Mouse (Mus musculus): Measurements from ENCODE around the gene U2af2. TPM values are rescaled to one million over a fixed set of nuclear protein-coding genes. Genes with fewer than 3 reads are reported as not detected.

The U2af2 gene
- polyA plus RNA-seq, 1 experiment from 2014 or later = 125 TPM

DNA sequence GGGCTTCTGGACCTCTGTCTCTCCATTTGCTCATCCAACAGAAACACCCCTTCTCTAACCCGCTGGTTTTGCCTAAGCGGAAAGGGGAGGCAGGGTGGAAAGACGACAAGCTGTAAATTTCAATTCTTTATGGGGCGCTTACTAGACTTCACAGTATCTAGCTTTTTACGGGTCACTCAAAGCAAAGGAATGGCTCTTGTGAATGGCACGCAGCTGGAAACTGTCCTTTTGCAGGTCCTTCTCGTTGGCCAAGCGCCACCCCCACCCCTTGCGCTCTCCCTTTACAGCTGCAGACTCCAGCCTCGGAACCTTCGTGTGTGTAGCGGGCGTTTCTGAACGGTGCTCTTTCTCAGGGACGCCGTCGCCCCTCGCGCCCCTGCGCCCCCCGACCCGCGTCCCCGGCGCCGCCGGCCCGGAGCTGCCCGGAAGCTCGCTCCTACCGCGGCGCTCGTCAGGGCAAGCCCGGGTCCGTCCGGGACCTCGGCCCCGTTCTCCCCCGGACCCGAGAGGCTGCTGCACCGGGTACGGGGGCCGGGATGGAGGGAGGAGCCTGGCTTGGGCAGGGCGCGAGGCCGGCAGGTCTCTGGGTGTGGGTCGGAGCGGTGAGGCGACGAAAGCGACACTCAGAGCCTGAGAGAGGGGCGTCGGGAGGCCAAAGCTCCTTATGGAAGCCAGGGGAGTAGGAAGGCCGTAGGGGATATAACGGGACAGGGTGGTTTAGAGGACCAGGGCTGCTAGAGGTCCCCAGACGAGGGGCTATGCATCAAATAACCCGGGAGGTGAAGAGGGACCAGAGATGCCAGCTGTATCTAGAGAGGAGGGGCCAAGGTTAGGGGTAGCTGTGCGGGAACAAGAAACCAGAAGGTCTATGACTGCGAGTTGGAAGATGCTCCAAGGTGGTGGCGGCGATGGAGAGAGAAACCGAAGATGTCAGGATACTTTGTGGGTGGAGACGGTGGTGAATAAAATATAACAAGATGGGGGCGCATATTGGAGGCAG, 10.4 kb upstream of the U2af2 start, which contains the start of gene Zfp580:
TSS of gene Zfp580 (plus strand) at position 346 of the 1,000 bp plus-strand sequence.
- Histone ChIP-seq H3K27ac (ENCODE audit: low read length) (peak within 1 kb of the TSS; percentile 41), H3K4me3 (replicated peaks; ENCODE audit: low read length) (peak within 1 kb of the TSS; percentile 67), H3K4me2 (ENCODE audit: low read length) (peak within 1 kb of the TSS; percentile 94), H3K9ac (replicated peaks; ENCODE audit: low read depth, low read length) (peak within 1 kb of the TSS; percentile 80), H3K9me3 (ENCODE audit: control insufficient read depth, low read length) (no peaks in the 10 kb centered on the region), H3K4me1 (replicated peaks; ENCODE audit: control insufficient read depth, insufficient read depth, low read length) (peaks cover 39% of the 10 kb centered on the region), H3K27me3 (replicated peaks; ENCODE audit: control insufficient read depth, insufficient read depth, low read length) (peaks cover 41% of the 10 kb centered on the region), H3K36me3 (ENCODE audit: control insufficient read depth, insufficient read depth) (no peaks in the 10 kb centered on the region)
- ATAC-seq = peak; percentile 83
- under 1% methylated on average over 63 of the region's 65 CpGs for WGBS

DNA sequence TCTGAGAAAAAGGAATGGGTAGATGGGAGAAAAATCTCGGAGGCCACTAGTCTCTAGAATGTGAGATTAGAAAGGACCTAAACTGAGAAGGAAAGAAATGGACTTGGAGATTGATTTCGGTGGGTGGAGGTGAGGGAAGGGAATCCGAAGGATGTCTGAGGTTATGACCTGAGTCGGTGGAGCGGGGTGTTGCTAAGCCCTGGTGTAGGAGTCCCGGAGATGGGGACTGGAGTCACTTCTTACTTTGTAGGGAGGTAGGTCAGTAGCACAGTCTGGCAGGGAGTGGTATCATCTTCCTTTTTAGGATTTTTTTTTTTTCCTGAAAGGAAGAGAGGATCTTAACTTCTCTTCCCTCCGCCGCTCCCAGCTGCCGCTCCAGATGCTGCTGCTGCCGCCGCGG, 9.5 kb upstream of the U2af2 start:
- peak overlapping the region; percentile 67 for H3K4me3 ChIP-seq (replicated peaks; ENCODE audit: low read length)
- no peak overlapping the region for H3K27ac ChIP-seq (ENCODE audit: low read length)
- 7% methylated on average over 6 of the region's 12 CpGs for WGBS
- ATAC-seq = no peak
- no peaks in the 10 kb centered on the region for H3K36me3 ChIP-seq (ENCODE audit: control insufficient read depth, insufficient read depth)
- no peaks in the 10 kb centered on the region for H3K9me3 ChIP-seq (ENCODE audit: control insufficient read depth, low read length)
- H3K27me3 ChIP-seq (replicated peaks; ENCODE audit: control insufficient read depth, insufficient read depth, low read length) = peaks cover 43% of the 10 kb centered on the region
- peaks cover 47% of the 10 kb centered on the region for H3K4me1 ChIP-seq (replicated peaks; ENCODE audit: control insufficient read depth, insufficient read depth, low read length)
- peak overlapping the region; percentile 94 for H3K4me2 ChIP-seq (ENCODE audit: low read length)
- peak overlapping the region; percentile 80 for H3K9ac ChIP-seq (replicated peaks; ENCODE audit: low read depth, low read length)

DNA sequence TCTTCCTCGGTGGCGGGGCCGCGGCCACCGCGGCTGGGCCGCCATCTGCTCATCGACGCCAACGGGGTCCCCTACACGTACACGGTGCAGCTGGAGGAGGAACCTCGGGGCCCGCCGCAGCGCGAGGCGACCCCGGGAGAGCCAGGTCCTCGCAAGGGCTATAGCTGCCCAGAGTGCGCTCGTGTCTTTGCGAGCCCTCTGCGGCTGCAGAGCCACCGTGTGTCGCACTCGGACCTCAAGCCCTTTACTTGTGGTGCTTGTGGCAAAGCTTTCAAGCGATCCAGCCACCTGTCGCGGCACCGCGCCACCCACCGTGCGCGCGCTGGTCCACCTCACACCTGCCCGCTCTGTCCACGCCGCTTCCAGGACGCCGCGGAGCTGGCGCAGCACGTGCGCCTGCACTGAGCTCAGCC, 9.0 kb upstream of the U2af2 start:
- ATAC-seq = no peak
- Histone ChIP-seq H3K9me3 (ENCODE audit: control insufficient read depth, low read length) (no peaks in the 10 kb centered on the region), H3K4me1 (replicated peaks; ENCODE audit: control insufficient read depth, insufficient read depth, low read length) (peaks cover 52% of the 10 kb centered on the region), H3K27ac (ENCODE audit: low read length) (no peak overlapping the region), H3K9ac (replicated peaks; ENCODE audit: low read depth, low read length) (peak overlapping the region; percentile 80), H3K4me3 (replicated peaks; ENCODE audit: low read length) (peak overlapping the region; percentile 67), H3K36me3 (ENCODE audit: control insufficient read depth, insufficient read depth) (no peaks in the 10 kb centered on the region), H3K27me3 (replicated peaks; ENCODE audit: control insufficient read depth, insufficient read depth, low read length) (peaks cover 47% of the 10 kb centered on the region), H3K4me2 (ENCODE audit: low read length) (peak overlapping the region; percentile 94)
- 3% methylated on average over 45 of the region's 45 CpGs for WGBS

DNA sequence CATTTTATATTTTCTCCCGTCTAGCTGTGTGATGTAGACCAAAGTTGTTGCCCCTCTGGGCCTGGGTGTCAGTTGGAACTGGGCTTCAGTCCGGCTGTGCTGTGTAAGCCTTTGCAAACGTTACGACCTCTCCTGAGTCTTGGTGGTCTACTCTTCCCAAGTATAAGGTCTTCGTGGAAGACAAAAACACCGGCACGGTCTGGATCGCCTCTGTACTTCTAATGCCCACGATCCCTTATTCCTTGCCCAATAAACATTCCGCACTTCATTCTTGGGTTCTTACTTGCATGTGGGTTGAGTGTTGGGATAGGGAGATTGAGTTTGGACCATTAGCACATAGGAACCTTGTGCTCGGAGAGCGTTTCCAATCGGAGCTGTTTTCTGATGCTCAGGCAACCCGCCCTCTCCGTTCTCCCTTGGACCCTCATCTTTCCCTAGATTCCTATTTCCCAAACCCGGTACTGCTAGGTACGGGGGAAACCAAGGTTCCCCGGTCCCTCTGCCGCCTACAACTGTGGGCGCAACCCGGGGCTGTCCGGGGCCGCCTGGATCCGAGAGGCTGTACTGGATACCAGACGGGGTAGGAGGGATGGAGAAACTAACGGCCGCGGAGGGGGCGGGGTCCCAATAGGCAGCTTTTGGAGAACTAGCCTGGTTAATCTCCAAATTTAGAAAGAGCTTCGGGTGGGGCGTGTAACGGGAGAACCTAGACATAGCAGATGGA, 8.3 kb upstream of the U2af2 start:
- H3K9ac ChIP-seq (replicated peaks; ENCODE audit: low read depth, low read length) = peak overlapping the region; percentile 80
- H3K36me3 ChIP-seq (ENCODE audit: control insufficient read depth, insufficient read depth) = no peaks in the 10 kb centered on the region
- H3K4me2 ChIP-seq (ENCODE audit: low read length) = peak overlapping the region; percentile 94
- no peak for ATAC-seq
- H3K27ac ChIP-seq (ENCODE audit: low read length) = no peak overlapping the region
- peaks cover 52% of the 10 kb centered on the region for H3K4me1 ChIP-seq (replicated peaks; ENCODE audit: control insufficient read depth, insufficient read depth, low read length)
- no peaks in the 10 kb centered on the region for H3K9me3 ChIP-seq (ENCODE audit: control insufficient read depth, low read length)
- H3K4me3 ChIP-seq (replicated peaks; ENCODE audit: low read length) = peak overlapping the region; percentile 67
- H3K27me3 ChIP-seq (replicated peaks; ENCODE audit: control insufficient read depth, insufficient read depth, low read length) = peaks cover 48% of the 10 kb centered on the region
- 11% methylated on average over 32 of the region's 32 CpGs for WGBS

DNA sequence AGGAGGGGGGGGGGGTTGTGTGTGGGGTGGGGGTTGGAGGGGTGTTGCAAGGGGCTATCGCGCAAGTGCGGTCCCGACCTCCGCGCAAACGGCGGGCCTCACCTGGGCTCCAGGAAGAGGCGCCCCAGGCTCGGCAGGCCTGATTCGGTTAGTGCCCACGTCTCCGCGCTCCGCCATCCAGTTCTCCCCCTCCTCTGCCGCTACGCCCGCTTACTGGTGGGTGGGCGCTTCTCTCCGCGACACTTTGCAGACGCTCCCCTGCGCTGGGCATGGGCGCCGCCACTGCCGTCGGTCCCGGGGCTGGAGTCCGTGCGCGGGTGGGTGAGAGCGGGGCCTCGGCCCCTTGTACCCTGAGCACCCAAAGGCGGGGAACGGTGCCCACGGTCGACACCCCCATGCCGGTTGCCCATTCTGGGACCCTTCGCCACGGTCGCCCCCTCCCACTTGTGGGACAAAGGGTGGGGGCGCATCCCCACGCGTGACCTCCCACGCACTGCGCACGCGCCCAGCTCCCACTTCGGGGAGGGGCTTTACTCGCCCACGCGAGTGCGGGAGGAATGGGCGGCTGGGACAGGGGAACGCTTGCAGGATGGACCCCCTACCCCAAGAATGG, 5.2 kb upstream of the U2af2 start:
- H3K4me2 ChIP-seq (ENCODE audit: low read length) = peak overlapping the region; percentile 64
- peak; percentile 5; the same call in 1 of the 2 replicates for ATAC-seq
- peak overlapping the region; percentile 74 for H3K9ac ChIP-seq (replicated peaks; ENCODE audit: low read depth, low read length)
- peak overlapping the region; percentile 58 for H3K27ac ChIP-seq (ENCODE audit: low read length)
- H3K36me3 ChIP-seq (ENCODE audit: control insufficient read depth, insufficient read depth) = no peaks in the 10 kb centered on the region
- H3K9me3 ChIP-seq (ENCODE audit: control insufficient read depth, low read length) = no peaks in the 10 kb centered on the region
- H3K4me3 ChIP-seq (replicated peaks; ENCODE audit: low read length) = peak overlapping the region; percentile 62
- peaks cover 67% of the 10 kb centered on the region for H3K4me1 ChIP-seq (replicated peaks; ENCODE audit: control insufficient read depth, insufficient read depth, low read length)
- H3K27me3 ChIP-seq (replicated peaks; ENCODE audit: control insufficient read depth, insufficient read depth, low read length) = peaks cover 48% of the 10 kb centered on the region
- 2% methylated on average over 55 of the region's 55 CpGs for WGBS

DNA sequence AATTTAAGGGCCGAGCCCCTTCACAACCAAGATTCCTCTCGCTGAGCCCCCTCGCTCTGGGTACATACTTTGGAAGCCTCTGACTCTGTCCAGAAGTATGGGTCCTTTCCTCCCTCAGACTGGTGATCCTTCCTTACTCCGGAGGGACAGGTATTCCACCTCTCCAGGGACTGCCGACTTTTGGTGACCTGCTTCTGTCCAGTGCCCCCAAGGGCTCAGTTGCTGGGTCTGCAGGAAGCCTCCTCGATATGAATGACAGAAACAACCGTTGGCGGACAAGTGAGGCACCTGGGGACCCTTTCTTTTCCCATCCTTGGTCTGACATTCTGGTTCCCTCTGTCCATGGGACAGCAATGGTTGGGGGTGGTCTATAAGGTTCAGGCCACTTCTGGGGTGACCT, 4.6 kb upstream of the U2af2 start:
- H3K9ac ChIP-seq (replicated peaks; ENCODE audit: low read depth, low read length) = peak overlapping the region; percentile 74
- peak overlapping the region; percentile 64 for H3K4me2 ChIP-seq (ENCODE audit: low read length)
- H3K4me3 ChIP-seq (replicated peaks; ENCODE audit: low read length) = peak overlapping the region; percentile 62
- H3K27me3 ChIP-seq (replicated peaks; ENCODE audit: control insufficient read depth, insufficient read depth, low read length) = peaks cover 44% of the 10 kb centered on the region
- no peak for ATAC-seq
- H3K9me3 ChIP-seq (ENCODE audit: control insufficient read depth, low read length) = no peaks in the 10 kb centered on the region
- H3K27ac ChIP-seq (ENCODE audit: low read length) = no peak overlapping the region
- H3K36me3 ChIP-seq (ENCODE audit: control insufficient read depth, insufficient read depth) = no peaks in the 10 kb centered on the region
- H3K4me1 ChIP-seq (replicated peaks; ENCODE audit: control insufficient read depth, insufficient read depth, low read length) = peaks cover 61% of the 10 kb centered on the region
- WGBS = 33% methylated on average over 8 of the region's 8 CpGs

DNA sequence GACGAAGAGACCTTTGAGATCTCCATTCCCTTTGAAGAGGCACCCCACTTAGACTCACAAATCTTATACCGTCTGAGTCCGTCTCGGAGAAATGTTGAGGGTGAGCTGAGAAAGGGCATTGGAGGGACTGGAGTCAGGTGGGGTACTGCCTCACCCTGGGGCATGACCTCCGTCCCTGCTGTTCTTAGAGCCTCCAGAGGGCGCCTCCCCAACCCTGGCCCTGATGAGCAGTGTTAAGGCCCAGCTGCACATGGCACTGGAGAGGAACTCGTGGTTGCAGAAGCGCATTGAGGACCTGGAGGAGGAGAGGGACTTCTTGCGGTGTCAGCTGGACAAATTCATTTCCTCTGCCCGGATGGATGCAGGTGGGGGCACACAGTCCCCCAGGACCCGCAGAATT, 4.1 kb upstream of the U2af2 start:
- 48% methylated on average over 11 of the region's 11 CpGs for WGBS
- Histone ChIP-seq H3K27ac (ENCODE audit: low read length) (no peak overlapping the region), H3K4me2 (ENCODE audit: low read length) (peak overlapping the region; percentile 64), H3K4me3 (replicated peaks; ENCODE audit: low read length) (peak overlapping the region; percentile 62), H3K4me1 (replicated peaks; ENCODE audit: control insufficient read depth, insufficient read depth, low read length) (peaks cover 57% of the 10 kb centered on the region), H3K9me3 (ENCODE audit: control insufficient read depth, low read length) (no peaks in the 10 kb centered on the region), H3K36me3 (ENCODE audit: control insufficient read depth, insufficient read depth) (no peaks in the 10 kb centered on the region), H3K27me3 (replicated peaks; ENCODE audit: control insufficient read depth, insufficient read depth, low read length) (peaks cover 40% of the 10 kb centered on the region), H3K9ac (replicated peaks; ENCODE audit: low read depth, low read length) (no peak overlapping the region)
- ATAC-seq = no peak

DNA sequence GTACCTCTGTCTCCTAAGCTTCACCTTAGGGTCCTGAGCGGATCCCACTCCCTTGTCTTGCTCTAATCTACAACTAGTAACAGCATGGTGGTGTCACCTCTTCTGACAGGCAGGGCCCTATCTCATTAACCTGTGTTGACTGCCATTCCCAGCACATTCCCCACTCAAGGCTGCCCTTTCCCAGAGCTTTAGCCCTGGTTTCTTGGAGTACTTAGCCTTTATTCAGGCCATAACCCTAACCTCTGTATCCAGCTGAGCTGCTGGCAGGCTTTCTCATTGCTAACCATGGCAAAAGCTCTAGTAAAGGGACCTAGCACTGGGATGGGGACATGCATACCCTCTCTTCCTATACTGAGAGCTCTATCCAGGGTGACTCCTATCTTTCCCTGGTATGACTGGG, 3.3 kb upstream of the U2af2 start:
- Histone ChIP-seq H3K4me3 (replicated peaks; ENCODE audit: low read length) (no peak overlapping the region), H3K9ac (replicated peaks; ENCODE audit: low read depth, low read length) (no peak overlapping the region), H3K4me2 (ENCODE audit: low read length) (no peak overlapping the region), H3K4me1 (replicated peaks; ENCODE audit: control insufficient read depth, insufficient read depth, low read length) (peaks cover 55% of the 10 kb centered on the region), H3K27me3 (replicated peaks; ENCODE audit: control insufficient read depth, insufficient read depth, low read length) (peaks cover 32% of the 10 kb centered on the region), H3K27ac (ENCODE audit: low read length) (no peak overlapping the region), H3K36me3 (ENCODE audit: control insufficient read depth, insufficient read depth) (no peaks in the 10 kb centered on the region), H3K9me3 (ENCODE audit: control insufficient read depth, low read length) (no peaks in the 10 kb centered on the region)
- WGBS = 81% methylated on average over 1 of the region's 1 CpGs
- ATAC-seq = no peak

DNA sequence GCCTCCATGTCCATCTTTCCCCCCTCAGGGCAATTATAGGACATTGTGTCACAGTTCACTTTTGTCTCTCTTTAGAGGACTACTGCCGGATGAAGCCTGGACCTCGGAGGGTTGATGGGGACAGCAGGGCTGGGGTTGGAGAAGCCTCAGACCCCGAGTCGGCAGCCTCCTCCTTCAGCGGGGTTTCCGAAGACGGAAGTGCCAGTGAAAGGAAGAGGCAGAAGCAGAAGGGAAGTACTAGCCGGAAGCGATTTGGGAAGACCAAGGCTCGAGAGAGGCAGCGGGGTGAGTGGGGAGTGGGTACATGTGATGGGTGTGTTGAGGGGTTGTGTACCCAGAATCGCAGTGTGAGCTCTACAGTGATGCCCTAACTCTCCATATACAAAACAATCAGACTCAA, 2.5 kb upstream of the U2af2 start:
- Histone ChIP-seq H3K27me3 (replicated peaks; ENCODE audit: control insufficient read depth, insufficient read depth, low read length) (peaks cover 26% of the 10 kb centered on the region), H3K4me1 (replicated peaks; ENCODE audit: control insufficient read depth, insufficient read depth, low read length) (peaks cover 55% of the 10 kb centered on the region), H3K4me2 (ENCODE audit: low read length) (peak overlapping the region; percentile 82; the same call in 1 of the 2 replicates), H3K36me3 (ENCODE audit: control insufficient read depth, insufficient read depth) (no peaks in the 10 kb centered on the region), H3K27ac (ENCODE audit: low read length) (no peak overlapping the region), H3K4me3 (replicated peaks; ENCODE audit: low read length) (no peak overlapping the region), H3K9me3 (ENCODE audit: control insufficient read depth, low read length) (no peaks in the 10 kb centered on the region), H3K9ac (replicated peaks; ENCODE audit: low read depth, low read length) (no peak overlapping the region)
- no peak for ATAC-seq
- WGBS = 89% methylated on average over 12 of the region's 12 CpGs
